Mouse (Mus musculus) bone marrow macrophage, adult 2 months (primary cell): ENCODE data around the gene Gng4. TPM values are rescaled to one million over a fixed set of nuclear protein-coding genes. Genes with fewer than 3 reads are reported as not detected.
"Not testable (repeated sequence)": the region's sequence is repeated elsewhere in the genome, so short reads cannot be mapped to it uniquely, and the experiment has no call there.

Experiments used
- H3K27ac ChIP-seq: 2 replicates; pipeline ENCODE4 v1.5.1; 2012; ENCODE audit warnings: low read depth, low read length; ENCODE audit not compliant: insufficient read depth
- H3K4me1 ChIP-seq: 2 replicates; pipeline ENCODE4 v1.6.1; 2012; ENCODE audit warnings: low read length; ENCODE audit not compliant: control insufficient read depth, insufficient read depth
- H3K4me3 ChIP-seq: 2 replicates; pipeline ENCODE4 v1.5.1; 2012; ENCODE audit warnings: mild to moderate bottlenecking, low read length, moderate library complexity; ENCODE audit not compliant: insufficient read depth
- CTCF ChIP-seq: IDR thresholded peaks from 2 replicates; pipeline ENCODE4 v1.5.1; 2012; ENCODE audit warnings: low read depth, mild to moderate bottlenecking, low read length, moderate library complexity
- POLR2A ChIP-seq: IDR thresholded peaks from 2 replicates; pipeline ENCODE4 v1.6.1; 2012; ENCODE audit warnings: mild to moderate bottlenecking, low read depth, low read length, borderline replicate concordance
- polyA plus RNA-seq: library from polyadenylated mRNA; stranded (reverse); fragments of >200 nt; gene quantifications from 2 replicates; pipeline ENCODE4 v1.2.4, GENCODE M21; 2012; ENCODE audit not compliant: missing spikeins, insufficient read depth, insufficient read length

The Gng4 gene
- polyA plus RNA-seq, 1 experiment, result not detected

DNA sequence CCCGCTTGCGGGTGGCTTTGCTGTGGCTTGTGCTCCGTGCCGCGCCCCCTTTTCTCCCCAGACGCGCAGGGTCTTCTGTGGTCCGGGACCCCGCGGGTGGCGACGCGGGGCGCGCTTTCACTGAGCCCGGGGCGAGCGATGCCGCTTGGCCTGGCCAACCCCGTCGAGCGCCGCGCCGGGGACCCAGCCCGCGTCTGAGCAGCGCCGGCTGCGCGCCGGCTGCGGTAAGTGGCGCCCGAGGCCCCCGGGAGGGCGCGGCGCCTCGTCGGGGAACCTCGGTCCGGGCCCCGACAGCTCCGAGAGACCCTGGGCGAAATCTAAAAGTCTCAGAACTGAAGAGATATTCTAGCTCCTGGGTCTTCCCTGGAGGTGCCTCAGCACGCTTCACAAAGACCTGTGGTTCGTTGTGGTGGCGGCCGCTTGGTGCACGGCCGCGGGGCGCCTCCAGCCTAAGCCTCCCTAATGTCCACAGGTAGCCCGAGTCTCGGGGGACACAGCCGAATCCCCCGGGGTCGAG, 619 bp downstream of the Gng4 start:
- H3K4me3 ChIP-seq, result peak overlapping the region; percentile 44

DNA sequence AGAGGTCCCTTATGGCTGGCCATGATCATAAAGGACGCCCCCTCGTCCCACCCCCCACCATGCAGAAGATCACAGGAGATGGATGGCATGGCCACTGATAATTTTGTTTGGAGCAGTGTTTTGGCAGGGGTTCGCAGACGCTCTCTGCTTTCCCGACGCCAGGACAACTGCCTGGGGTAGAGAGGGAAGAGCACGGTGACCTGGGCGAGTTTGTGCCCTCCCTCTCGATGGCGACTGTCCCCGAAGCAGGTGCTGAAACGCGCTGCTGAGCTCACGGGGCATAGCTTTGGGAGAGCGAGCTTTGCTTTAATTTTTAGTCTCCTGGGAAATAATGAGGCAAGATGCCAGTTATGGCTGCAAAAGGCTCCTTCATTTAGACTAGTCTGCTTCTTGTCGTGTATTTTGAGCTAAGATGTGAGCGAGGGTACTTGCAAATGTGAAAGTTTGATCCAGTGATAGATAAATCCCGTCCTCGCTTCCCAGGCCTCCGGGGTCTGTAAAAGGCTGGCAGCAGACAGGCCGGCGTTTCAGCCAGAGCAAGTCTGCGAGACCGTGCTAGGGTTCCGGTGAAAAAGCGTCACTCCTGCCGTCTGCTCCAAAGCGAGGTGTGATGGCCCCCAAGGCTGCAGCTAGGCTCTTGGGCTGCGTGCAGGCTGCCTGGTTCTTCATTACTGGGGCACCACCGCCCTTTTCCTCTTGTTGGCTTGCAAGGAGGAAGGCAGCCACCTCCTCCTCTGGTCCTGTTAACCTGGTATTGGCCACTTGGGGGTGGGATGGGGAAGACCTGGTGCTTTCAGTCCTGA, 1.3 kb downstream of the Gng4 start:
- H3K27ac ChIP-seq, result no peak overlapping the region
- H3K4me3 ChIP-seq, result peak overlapping the region; percentile 44
- peaks cover 5% of the 10 kb centered on the region; the same call in 1 of the 2 replicates for H3K4me1 ChIP-seq
- TF ChIP-seq CTCF (no peak), POLR2A (no peak)

More for the DNA sequence above, 619 bp downstream of the Gng4 start:
- Histone ChIP-seq H3K4me1 (peaks cover 5% of the 10 kb centered on the region; the same call in 1 of the 2 replicates), H3K27ac (no peak overlapping the region)
- no peak for TF ChIP-seq CTCF
- no peak for TF ChIP-seq POLR2A

DNA sequence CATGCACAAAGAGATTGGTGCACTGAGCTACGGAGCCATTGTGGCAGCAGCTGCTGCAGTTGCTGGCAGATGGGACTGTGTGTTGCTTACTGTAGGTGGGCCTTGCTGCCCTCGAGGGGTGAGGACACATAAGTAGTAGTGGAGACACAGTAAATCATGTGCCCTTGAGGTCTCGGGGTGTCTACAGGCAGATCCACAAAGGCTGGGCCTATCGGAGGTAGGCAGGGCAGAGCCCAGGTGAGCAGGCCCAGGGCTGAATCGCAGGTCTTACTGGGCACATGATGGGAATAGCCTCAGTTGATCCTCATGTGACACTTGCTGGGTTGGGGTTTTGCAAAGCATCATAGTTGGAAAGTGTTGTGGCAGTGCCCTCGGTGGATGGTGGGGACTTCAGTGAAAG, 3.1 kb downstream of the Gng4 start:
- Histone ChIP-seq H3K27ac (no peak overlapping the region), H3K4me1 (peaks cover 5% of the 10 kb centered on the region; the same call in 1 of the 2 replicates), H3K4me3 (no peak overlapping the region)
- TF ChIP-seq POLR2A (no peak), CTCF (no peak)

DNA sequence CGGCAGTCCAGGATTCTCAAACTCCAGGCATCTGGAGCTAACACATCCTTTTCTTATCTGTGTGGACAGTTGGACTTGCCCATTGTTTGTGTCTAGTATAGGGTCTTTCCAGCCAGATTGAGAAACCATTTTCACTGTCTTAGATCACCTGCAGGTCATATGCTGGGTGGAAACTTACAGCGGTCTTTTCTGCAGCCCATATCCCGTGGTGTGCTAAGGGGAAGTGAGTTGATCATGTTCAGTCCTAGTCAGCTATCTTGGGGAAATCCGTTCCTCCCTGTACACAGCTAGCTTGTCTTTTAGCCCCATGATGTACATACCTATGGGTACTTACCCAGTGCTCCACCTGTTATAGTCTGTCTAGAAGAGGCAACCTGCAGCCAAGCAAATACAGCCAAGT, 4.2 kb downstream of the Gng4 start:
- TF ChIP-seq POLR2A (no peak), CTCF (no peak)

DNA sequence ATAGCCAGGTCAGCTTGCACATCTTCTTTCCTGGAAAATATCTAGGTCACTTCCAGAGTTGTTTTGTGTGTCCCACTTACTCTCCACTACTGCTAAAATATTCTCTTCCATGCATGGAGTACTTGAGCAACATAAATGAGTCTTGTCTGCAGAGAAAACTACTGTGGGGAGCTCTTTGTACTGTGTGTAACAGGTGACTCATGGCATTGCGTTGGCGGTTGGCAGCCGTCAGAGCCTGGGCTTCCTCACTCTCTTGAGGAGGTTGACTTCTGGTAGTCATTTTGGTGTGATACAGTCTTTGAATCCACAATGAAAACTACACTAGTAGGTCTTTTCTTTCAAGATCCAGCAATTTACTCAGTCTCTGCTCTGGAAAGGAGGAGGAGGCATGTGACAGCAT, 8.1 kb downstream of the Gng4 start:
- H3K4me3 ChIP-seq, result no peak overlapping the region
- TF ChIP-seq POLR2A, result no peak
- TF ChIP-seq CTCF, result no peak
- peaks cover 3% of the 10 kb centered on the region; the same call in 1 of the 2 replicates for H3K4me1 ChIP-seq
- no peak overlapping the region for H3K27ac ChIP-seq

More for the DNA sequence above, 4.2 kb downstream of the Gng4 start:
- peaks cover 5% of the 10 kb centered on the region; the same call in 1 of the 2 replicates for H3K4me1 ChIP-seq
- no peak overlapping the region for H3K27ac ChIP-seq
- no peak overlapping the region for H3K4me3 ChIP-seq

DNA sequence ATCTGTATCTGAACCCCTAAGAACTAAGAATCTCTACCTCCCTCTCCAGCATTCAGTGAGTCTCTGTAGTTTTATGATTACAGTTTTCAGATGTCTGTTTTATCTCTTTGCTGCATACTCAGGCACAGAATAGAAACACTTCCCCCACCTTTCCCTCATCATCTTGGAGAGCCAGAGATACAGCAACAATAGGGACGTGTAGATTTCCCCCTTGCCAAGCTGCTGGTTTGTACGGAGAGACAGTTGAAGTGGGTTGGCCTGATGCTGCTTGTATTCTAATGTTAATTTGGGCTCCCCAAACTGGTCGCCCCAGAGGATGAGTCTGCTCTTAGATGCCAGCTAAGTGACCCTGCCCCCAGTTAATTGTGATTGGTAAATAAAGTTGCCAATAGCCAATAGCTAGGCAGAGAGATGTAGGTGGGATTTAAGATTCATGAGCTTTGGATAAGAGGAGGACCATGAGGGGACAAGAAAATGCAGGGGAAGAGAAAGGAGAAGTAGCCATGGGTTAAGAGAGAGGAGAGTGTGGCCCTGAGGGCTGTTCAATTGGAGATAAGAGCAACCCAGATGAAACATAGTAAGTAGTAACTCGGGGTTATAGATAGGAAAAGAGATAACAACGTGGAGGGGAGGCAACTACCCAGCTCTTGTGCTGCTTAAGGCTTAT, 11.4 kb downstream of the Gng4 start:
- Histone ChIP-seq H3K4me1 (0 out of 2 replicates have a peak, but pooled peaks cover 2% of the 10 kb centered on the region), H3K4me3 (no peak overlapping the region), H3K27ac (no peak overlapping the region)
- no peak for TF ChIP-seq POLR2A
- no peak for TF ChIP-seq CTCF

DNA sequence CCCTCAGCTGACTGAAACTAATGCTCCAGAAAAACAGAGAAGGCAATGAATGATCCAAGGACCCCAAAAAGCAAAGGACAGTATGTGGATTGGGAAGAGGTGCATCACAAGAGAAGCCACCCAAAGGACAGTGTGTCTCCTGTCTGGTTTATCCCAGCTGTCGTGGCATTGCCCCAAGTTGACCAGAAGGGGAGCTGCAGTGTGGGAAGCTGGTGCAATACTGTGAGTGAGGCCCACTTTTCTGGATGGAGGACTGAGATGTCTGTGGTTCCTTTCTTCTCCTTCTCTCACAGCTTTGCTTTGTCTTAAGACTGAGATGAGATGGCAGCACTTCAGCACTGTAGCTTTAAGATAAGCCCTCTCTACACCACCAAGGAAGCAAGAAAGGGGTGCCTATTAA, 12.2 kb downstream of the Gng4 start:
- TF ChIP-seq CTCF (no peak), POLR2A (no peak)
- Histone ChIP-seq H3K4me1 (0 out of 2 replicates have a peak, but pooled peaks cover 2% of the 10 kb centered on the region), H3K4me3 (no peak overlapping the region), H3K27ac (no peak overlapping the region)

DNA sequence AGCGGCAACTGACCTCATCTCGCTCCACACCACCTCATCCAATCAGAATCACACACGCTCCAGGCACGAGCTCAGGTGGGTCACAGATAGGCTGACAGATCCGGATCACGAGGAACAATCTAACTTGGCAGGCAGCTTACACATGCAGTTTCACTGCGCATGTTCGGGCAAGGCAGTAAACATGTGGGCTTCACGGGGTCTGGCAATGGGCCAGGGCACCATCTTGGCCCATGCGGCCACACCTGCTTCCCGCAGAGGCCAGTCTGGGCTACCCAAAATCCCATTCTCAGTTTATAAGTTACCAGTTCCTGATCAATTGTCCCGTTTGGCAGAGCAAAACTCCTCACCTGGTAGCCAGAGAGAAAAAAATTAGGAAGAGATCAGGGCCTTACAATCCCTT, 14.0 kb downstream of the Gng4 start:
- not testable (repeated sequence) for H3K27ac ChIP-seq, H3K4me3 ChIP-seq, H3K4me1 ChIP-seq

DNA sequence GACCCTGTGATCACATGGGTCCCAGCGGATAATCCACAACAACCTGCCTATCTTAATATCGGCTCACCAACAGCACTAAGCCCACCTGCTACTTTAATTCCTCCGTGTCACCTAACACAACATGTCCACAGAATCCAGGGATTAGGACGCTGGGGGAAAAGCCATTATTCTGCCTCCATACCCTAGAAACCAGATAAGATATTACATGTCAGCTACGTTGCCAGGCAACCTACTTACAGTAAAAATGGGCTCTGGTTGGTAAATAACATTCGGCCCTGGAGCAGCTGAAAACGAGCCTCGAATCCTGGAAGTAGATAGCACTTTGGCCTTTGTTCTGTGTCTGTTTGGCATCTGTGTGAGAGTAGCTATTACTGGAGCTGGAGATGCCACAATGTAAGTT, 14.9 kb downstream of the Gng4 start:
- no peak for TF ChIP-seq CTCF
- no peak for TF ChIP-seq POLR2A
- H3K4me1 ChIP-seq, result 0 out of 2 replicates have a peak, but pooled peaks cover 2% of the 10 kb centered on the region
- H3K27ac ChIP-seq, result no peak overlapping the region
- H3K4me3 ChIP-seq, result no peak overlapping the region
